Mouse (Mus musculus) E14TG2a.4 (cell line): ENCODE measurements at regions not wholly inside any gene's neighbourhood (a gene's known extent, or its start where the extent isn't known, plus 50 kb on each side); places are given as distances from the start of the nearest gene placed in this dataset.

Source experiments
- CTCF ChIP-seq: conservative IDR thresholded peaks from 2 replicates; pipeline ENCODE4 v1.5.1; 2014; ENCODE audit warnings: low read length
- NANOG ChIP-seq: IDR thresholded peaks from 2 replicates; pipeline ENCODE4 v1.6.1; 2014; ENCODE audit warnings: borderline replicate concordance, low read length, mixed read lengths
- POU5F1 ChIP-seq: IDR thresholded peaks from 2 replicates; pipeline ENCODE4 v1.6.1; 2014; ENCODE audit warnings: low read length, borderline replicate concordance

DNA sequence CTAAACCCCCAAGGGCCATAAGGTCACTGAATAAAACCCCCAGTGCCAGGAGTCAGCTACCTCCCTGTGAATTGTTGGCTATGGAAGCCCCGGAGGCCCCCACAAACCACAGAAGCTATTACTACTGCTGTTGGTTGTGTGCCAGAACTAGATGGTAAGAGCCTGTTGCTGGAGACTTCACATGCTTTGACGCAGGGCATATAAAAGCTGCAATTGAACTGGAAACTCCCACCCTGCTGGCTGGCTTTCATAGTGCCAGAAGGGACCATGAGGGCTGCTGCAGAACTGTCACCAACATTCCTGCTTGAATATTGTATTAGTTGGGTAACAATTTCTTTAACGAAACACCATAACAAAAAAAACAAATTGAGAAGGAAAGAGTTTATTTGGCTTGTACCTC lies 66.9 kb upstream of the Tbc1d5 start:
- TF ChIP-seq CTCF (no peak), POU5F1 (no peak), NANOG (no peak)
